Mouse (Mus musculus) lung, adult 10 weeks (tissue): ENCODE measurements around the gene Plpp3. TPM values are rescaled to one million over a fixed set of nuclear protein-coding genes. Genes with fewer than 3 reads are reported as not detected.

Experiments used
- polyA plus RNA-seq: library from polyadenylated mRNA; stranded (reverse); fragments of 350-450 nt; fragmentation: Illumina TruSeq; extraction: RNeasy Lipid Tissue Mini Kit (QIAGEN cat#74804); gene quantifications from one replicate; pipeline ENCODE4 v1.2.3, GENCODE M21; 2014; ENCODE audit warnings: low read depth, low replicate concordance; ENCODE audit not compliant: insufficient read depth

Plpp3 gene
- polyA plus RNA-seq, result 89.1 TPM

DNA sequence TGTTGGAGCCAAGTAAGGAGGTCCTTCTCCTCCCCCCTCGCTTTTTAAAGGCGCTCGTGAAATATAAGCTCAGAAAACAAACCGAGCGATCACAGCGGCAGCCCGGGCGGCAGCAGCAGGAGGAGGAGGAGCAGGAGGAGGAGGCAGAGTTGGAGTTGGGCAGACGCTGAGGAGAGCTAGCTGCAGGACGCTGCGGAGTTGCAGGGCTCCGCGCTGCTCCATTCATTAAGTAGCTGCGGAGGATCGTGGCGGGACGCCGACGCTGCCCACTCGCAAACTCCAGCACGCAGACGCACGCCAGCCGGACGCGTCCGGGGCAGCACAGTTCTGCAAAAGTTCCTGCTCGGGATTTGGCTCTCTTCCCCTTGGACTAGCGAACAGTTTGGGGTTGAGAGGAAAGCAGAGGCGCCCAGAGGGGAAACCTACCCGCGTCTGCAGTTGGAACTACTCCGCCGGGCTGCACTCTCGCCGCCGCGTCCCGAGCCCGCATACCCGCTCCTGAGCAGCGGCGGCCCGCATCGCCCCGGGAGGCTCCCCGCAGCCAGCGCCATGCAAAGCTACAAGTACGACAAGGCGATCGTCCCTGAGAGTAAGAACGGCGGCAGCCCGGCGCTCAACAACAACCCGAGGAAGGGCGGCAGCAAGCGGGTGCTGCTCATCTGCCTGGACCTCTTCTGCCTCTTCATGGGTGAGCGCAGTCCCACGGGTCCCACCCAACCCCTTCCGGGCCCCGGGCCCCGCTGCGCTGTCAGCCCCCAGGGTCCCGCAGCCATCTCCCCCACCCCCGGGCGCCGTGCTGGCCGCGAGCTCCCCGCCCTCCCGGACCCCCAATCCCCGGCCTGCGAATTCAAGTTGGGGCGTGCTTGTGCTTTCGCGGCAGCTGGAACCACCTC is at the start of gene Plpp3:
Plpp3 (plus strand) TSS at position 72 of the 893 bp plus-strand sequence.

DNA sequence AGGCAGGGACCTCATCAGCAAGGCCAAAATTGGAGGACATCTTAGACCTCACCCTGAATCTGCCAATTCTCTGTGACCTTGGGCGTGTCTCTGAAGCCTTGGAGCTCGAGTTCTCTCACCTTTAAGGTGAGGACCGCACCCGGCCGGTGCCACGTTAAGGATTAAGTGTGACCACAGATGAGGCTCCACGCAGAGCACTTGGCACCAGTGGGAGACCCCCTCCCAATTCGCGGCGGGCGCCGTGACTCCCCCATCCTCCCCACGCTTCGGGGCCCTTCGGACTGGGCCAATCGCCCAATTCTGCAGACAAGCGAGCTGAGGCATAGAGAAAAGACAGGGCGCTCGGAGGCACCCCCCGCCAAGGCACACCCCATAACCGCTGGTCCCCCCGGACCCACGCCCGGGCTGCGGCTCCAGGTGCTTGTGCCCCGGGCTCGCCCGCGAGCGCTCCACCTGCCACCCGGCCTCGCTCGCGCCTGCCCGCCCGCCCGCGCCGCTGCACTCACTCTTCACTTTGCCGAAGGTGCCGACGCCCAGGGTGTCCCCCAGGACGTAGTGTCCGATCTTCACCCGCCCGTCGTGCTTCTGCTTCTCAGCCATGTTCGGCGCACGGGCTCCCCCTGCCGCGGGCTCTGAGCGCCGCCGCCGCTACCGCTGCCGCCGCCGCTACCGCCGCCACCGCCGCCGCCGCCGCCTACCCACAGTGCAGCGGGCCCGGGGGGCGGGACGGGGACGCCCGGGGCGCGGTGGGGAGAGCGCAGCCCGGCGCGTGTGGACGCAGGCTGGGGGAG is 47.8 kb upstream of the Plpp3 start, which contains the start of gene Prkaa2:
Prkaa2 (minus strand) TSS at position 692 of the 791 bp plus-strand sequence.

Other genes starting within 250 kb of the Plpp3 start
- gene Fyb2, start 243.9 kb upstream of the Plpp3 start, polyA plus RNA-seq, result 0.07 TPM
- gene Prkaa2, start 47.5 kb upstream of the Plpp3 start, polyA plus RNA-seq, result 2.5 TPM